Mouse (Mus musculus) heart, embryonic 11.5 days (tissue): ENCODE data around the gene Fbxo42. TPM values are rescaled to one million over a fixed set of nuclear protein-coding genes. Genes with fewer than 3 reads are reported as not detected.

ENCODE experiments used
- ATAC-seq: fragments of 200-750 bp; cut with Nextera tagmentation; replicated peaks from 2 replicates; pipeline ENCODE4 v1.8.0; 2017; ENCODE audit warnings: moderate library complexity; ENCODE audit not compliant: insufficient number of reproducible peaks, low FRiP score, low TSS enrichment
- H3K27ac ChIP-seq: fragments of 300-500 bp; sonication (generic); 2 replicates; pipeline ENCODE4 v1.5.1; 2014; ENCODE audit warnings: mild to moderate bottlenecking, low read depth, low read length
- H3K27me3 ChIP-seq: fragments of 300-500 bp; sonication (generic); 2 replicates; pipeline ENCODE4 v1.6.1; 2014; ENCODE audit warnings: mild to moderate bottlenecking, low read length, mixed read lengths; ENCODE audit not compliant: control insufficient read depth, insufficient read depth
- H3K36me3 ChIP-seq: fragments of 300-500 bp; sonication (generic); 2 replicates; pipeline ENCODE4 v1.6.1; 2014; ENCODE audit warnings: mild to moderate bottlenecking, low read length, moderate library complexity, mixed read lengths; ENCODE audit not compliant: control insufficient read depth, insufficient read depth
- H3K4me1 ChIP-seq: fragments of 300-500 bp; sonication (generic); 2 replicates; pipeline ENCODE4 v1.6.1; 2014; ENCODE audit warnings: low read length; ENCODE audit not compliant: control insufficient read depth, insufficient read depth
- H3K4me2 ChIP-seq: fragments of 300-500 bp; sonication (generic); 2 replicates; pipeline ENCODE4 v1.6.1; 2014; ENCODE audit warnings: mild to moderate bottlenecking, moderate library complexity
- H3K4me3 ChIP-seq: fragments of 300-500 bp; sonication (generic); 2 replicates; pipeline ENCODE4 v1.5.1; 2014; ENCODE audit warnings: low read depth, low read length
- H3K9ac ChIP-seq: fragments of 300-500 bp; sonication (generic); 2 replicates; pipeline ENCODE4 v1.6.1; 2014; ENCODE audit warnings: mild to moderate bottlenecking, low read depth, low read length, moderate library complexity
- H3K9me3 ChIP-seq: fragments of 300-500 bp; sonication (generic); replicated peaks from 2 replicates; pipeline ENCODE4 v1.6.1; 2016; ENCODE audit warnings: low read length; ENCODE audit not compliant: control insufficient read depth
- WGBS: fragments of 180-500 bp; shearing (Covaris S2); extraction: QIAGEN DNeasy Blood & Tissue Kit; methylation state at CpG from one replicate; pipeline ENCODE4 v1.1.7; 2014; ENCODE audit not compliant: insufficient replicate concordance; 5-methylcytosine and 5-hydroxymethylcytosine counted together
- polyA plus RNA-seq: library from polyadenylated mRNA; unstranded; fragments of >200 nt; fragmentation: Nextera tagmentation; extraction: Ambion mirVana; gene quantifications from 2 replicates; pipeline ENCODE4 v1.2.1, GENCODE M21; 2014

Gene Fbxo42
- polyA plus RNA-seq, 1 experiment from 2014 or later, result 19.3 TPM

- Histone ChIP-seq H3K27me3 (peaks cover 87% of the 10 kb centered on the region), H3K36me3 (no peaks in the 10 kb centered on the region), H3K27ac (no peak overlapping the region), H3K4me3 (no peak overlapping the region), H3K4me2 (peak overlapping the region; percentile 77), H3K9ac (no peak overlapping the region), H3K9me3 (no peaks in the 10 kb centered on the region), H3K4me1 (peaks cover 21% of the 10 kb centered on the region)
- ATAC-seq, result no peak
- WGBS, result 2% methylated on average over 14 of the region's 14 CpGs
Measured at GRCm38 (mm10) chr4:141240617-141241016, 92.9 kb downstream of the Fbxo42 start.

- H3K4me3 ChIP-seq, result no peak overlapping the region
- 18% methylated on average over 15 of the region's 15 CpGs for WGBS
- H3K4me2 ChIP-seq, result no peak overlapping the region
- peaks cover 31% of the 10 kb centered on the region for H3K4me1 ChIP-seq
- ATAC-seq, result no peak
- peaks cover 91% of the 10 kb centered on the region for H3K27me3 ChIP-seq
- no peaks in the 10 kb centered on the region for H3K9me3 ChIP-seq
- no peak overlapping the region for H3K27ac ChIP-seq
- H3K9ac ChIP-seq, result no peak overlapping the region
- H3K36me3 ChIP-seq, result no peaks in the 10 kb centered on the region
Measured at GRCm38 (mm10) chr4:141241861-141242260, 94.1 kb downstream of the Fbxo42 start.

- H3K4me3 ChIP-seq, result no peak overlapping the region
- peak overlapping the region; percentile 24; the same call in 1 of the 2 replicates for H3K4me2 ChIP-seq
- no peak for ATAC-seq
Measured at GRCm38 (mm10) chr4:141242651-141243241, 95.0 kb downstream of the Fbxo42 start.

DNA sequence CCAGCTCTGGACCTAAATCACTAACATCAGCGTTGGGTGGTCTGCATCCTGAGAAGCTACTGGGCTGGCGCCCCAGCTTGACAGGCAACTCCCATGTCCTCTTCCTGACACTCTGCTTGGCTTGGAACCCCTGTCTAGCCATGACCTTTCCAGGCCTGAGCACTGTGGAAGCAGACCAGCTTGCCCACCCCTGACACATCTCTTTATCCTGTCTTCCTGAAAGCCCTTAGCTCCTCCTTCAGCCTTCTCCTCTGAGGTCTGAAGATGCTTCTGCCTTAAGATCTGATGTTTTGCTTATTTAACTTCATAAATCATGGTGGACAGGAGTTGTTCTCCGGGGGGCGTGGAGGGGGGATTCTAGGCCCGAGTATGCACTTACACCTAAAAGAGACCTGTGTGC, 95.9 kb downstream of the Fbxo42 start:
- WGBS, result 55% methylated on average over 5 of the region's 5 CpGs
- no peak overlapping the region for H3K4me2 ChIP-seq

More at GRCm38 (mm10) chr4:141242651-141243241, 95.0 kb downstream of the Fbxo42 start:
- H3K9me3 ChIP-seq, result no peaks in the 10 kb centered on the region
- no peaks in the 10 kb centered on the region for H3K36me3 ChIP-seq
- H3K27me3 ChIP-seq, result peaks cover 94% of the 10 kb centered on the region
- peaks cover 39% of the 10 kb centered on the region for H3K4me1 ChIP-seq
- no peak overlapping the region for H3K27ac ChIP-seq
- H3K9ac ChIP-seq, result no peak overlapping the region
- WGBS, result 11% methylated on average over 10 of the region's 11 CpGs

GRCm38 (mm10) chr4:141244401-141244800, 96.7 kb downstream of the Fbxo42 start:
- Histone ChIP-seq H3K4me3 (no peak overlapping the region), H3K9me3 (no peaks in the 10 kb centered on the region), H3K27ac (no peak overlapping the region), H3K36me3 (no peaks in the 10 kb centered on the region), H3K4me1 (peaks cover 35% of the 10 kb centered on the region), H3K27me3 (peaks cover 98% of the 10 kb centered on the region), H3K9ac (no peak overlapping the region), H3K4me2 (no peak overlapping the region)
- WGBS, result 54% methylated on average over 5 of the region's 5 CpGs
- ATAC-seq, result no peak

More for the DNA sequence above, 95.9 kb downstream of the Fbxo42 start:
- ATAC-seq, result no peak
- Histone ChIP-seq H3K27me3 (peaks cover 98% of the 10 kb centered on the region), H3K9me3 (no peaks in the 10 kb centered on the region), H3K36me3 (no peaks in the 10 kb centered on the region), H3K27ac (no peak overlapping the region), H3K4me3 (no peak overlapping the region), H3K4me1 (peaks cover 39% of the 10 kb centered on the region), H3K9ac (no peak overlapping the region)

- Histone ChIP-seq H3K4me3 (no peak overlapping the region), H3K4me2 (no peak overlapping the region), H3K9me3 (no peaks in the 10 kb centered on the region), H3K27ac (no peak overlapping the region; the same call in 1 of the 2 replicates), H3K36me3 (no peaks in the 10 kb centered on the region), H3K4me1 (peaks cover 32% of the 10 kb centered on the region), H3K9ac (0 out of 2 replicates have a peak overlapping the region, but pooled peaks have one; percentile 35), H3K27me3 (peaks cover 95% of the 10 kb centered on the region)
- WGBS, result 21% methylated on average over 9 of the region's 9 CpGs
- ATAC-seq, result no peak
Measured at GRCm38 (mm10) chr4:141244931-141245425, 97.3 kb downstream of the Fbxo42 start.

DNA sequence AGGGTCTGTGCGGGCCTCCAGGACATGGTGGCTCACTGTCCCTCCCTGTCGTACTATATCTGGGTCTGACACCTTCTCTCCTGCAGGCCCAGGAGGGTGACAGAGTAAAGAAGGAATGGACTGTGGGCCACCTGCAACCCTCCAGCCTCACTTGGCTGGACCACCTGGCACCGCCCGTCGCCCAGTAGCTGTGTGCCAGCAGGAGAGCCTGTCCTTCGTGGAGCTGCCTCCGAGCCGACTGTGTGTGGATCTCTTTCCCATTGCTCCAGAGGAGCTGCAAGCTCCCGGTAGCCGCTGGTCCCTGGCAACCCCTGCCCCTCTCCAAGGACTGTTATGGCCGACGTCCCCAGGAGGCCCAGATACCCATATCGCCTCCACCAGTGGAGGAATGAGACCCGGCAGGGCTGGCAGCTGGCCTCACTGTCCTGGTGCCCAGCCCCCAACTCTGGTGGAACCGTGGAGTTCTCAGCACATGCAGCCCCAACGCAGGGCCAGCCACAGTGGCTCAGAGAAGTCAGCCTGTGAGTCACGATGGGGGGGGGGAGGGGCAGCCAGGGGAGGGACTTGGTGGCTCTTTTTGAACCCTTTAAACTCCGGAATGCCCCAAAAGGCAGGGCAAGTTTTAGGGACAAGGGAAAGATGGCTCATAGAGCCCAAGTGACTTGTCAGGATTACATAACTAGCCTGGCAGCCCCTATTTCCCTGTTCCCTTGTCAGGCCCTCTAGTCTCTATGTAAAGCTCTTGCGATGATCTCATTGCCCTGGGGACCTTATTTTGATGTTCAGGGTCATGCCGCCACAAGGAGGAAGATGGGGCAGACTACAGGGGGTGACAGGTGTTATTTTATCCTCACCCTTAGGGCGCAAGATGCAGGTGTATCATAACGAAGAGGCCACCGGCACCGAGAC, 98.6 kb downstream of the Fbxo42 start:
- Histone ChIP-seq H3K9ac (no peak overlapping the region), H3K27me3 (peaks cover 90% of the 10 kb centered on the region), H3K4me2 (peak overlapping the region; percentile 73), H3K27ac (no peak overlapping the region), H3K4me1 (peaks cover 25% of the 10 kb centered on the region), H3K4me3 (peak overlapping the region; percentile 50), H3K9me3 (no peaks in the 10 kb centered on the region), H3K36me3 (no peaks in the 10 kb centered on the region)
- ATAC-seq, result no peak
- WGBS, result 19% methylated on average over 24 of the region's 24 CpGs

- H3K9ac ChIP-seq, result no peak overlapping the region
- no peaks in the 10 kb centered on the region for H3K36me3 ChIP-seq
- peaks cover 25% of the 10 kb centered on the region for H3K4me1 ChIP-seq
- no peak for ATAC-seq
- H3K27ac ChIP-seq, result no peak overlapping the region
- H3K27me3 ChIP-seq, result peaks cover 84% of the 10 kb centered on the region
- H3K9me3 ChIP-seq, result no peaks in the 10 kb centered on the region
- peak overlapping the region; percentile 73 for H3K4me2 ChIP-seq
- 4% methylated on average over 17 of the region's 17 CpGs for WGBS
- peak overlapping the region; percentile 50 for H3K4me3 ChIP-seq
Measured at GRCm38 (mm10) chr4:141246998-141247350, 99.3 kb downstream of the Fbxo42 start.
